Mouse (Mus musculus): ENCODE measurements around the gene Rasgef1b.

GRCm38 (mm10) chr5:99348257-99348849, 380.5 kb downstream of the Rasgef1b start:
- no peak for TF ChIP-seq POLR2A (IDR thresholded peaks at IDR 0.05; ENCODE audit: low read depth, low read length)
- no peak for TF ChIP-seq ZC3H11A (IDR thresholded peaks at IDR 0.05; ENCODE audit: low read depth, low read length)
- TF ChIP-seq MAFK (IDR thresholded peaks at IDR 0.05; ENCODE audit: insufficient replicate concordance, low read length): no peak
- no peak for TF ChIP-seq CTCF (conservative IDR thresholded peaks at IDR 0.05 in 1 of 2, IDR thresholded peaks at IDR 0.05 in 1 of 2; ENCODE audit: low read depth in 2 of 2, low read length in 2 of 2)
- no peak for TF ChIP-seq TCF12 (IDR thresholded peaks at IDR 0.05; ENCODE audit: low read depth, low read length)
